Mouse (Mus musculus): ENCODE measurements around the gene Gm9732.
"Not testable (repeated sequence)": the region's sequence is repeated elsewhere in the genome, so short reads cannot be mapped to it uniquely, and the experiment has no call there.

DNA sequence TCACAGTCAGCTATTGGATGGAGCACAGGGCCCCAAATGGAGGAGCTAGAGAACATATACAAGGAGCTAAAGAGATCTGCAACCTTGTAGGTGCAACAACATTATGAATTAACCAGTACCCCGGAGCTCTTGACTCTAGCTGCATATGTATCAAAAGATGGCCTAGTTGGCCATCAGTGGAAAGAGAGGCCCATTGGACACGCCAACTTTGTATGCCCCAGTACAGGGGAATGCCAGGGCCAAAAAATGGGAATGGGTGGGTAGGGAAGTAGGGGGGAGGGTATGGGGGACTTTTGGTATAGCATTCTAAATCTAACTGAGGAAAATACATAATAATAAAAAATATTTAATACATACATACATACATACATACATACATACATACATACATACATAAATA, 78.1 kb downstream of the Gm9732 start:
- not testable (repeated sequence) for TF ChIP-seq CTCF (IDR thresholded peaks at IDR 0.05; ENCODE audit: borderline replicate concordance, insufficient read depth, low read length); POLR2A (IDR thresholded peaks at IDR 0.05; ENCODE audit: low read depth, low read length)
